Mouse (Mus musculus) neural tube, embryonic 11.5 days (tissue): ENCODE results near the gene Armc7. TPM values are rescaled to one million over a fixed set of nuclear protein-coding genes. Genes with fewer than 3 reads are reported as not detected.

Experiments used
- ATAC-seq: fragments of 200-750 bp; cut with Nextera tagmentation; 2 replicates; pipeline ENCODE4 v1.8.0; 2017; ENCODE audit warnings: moderate number of reproducible peaks, mild to moderate bottlenecking, moderate TSS enrichment, moderate library complexity; ENCODE audit not compliant: insufficient read depth, low FRiP score, low TSS enrichment
- DNase-seq: peaks from one replicate; pipeline ENCODE4 v3.0.0-alpha.2; 2015; ENCODE audit warnings: low spot score
- H3K27ac ChIP-seq: fragments of 300-500 bp; sonication (generic); 2 replicates; pipeline ENCODE4 v1.5.1; 2014; ENCODE audit warnings: low read depth, mild to moderate bottlenecking, low read length
- H3K27me3 ChIP-seq: fragments of 300-500 bp; sonication (generic); 2 replicates; pipeline ENCODE4 v1.6.1; 2014; ENCODE audit warnings: mild to moderate bottlenecking, low read length, mixed read lengths; ENCODE audit not compliant: control insufficient read depth, insufficient read depth
- H3K36me3 ChIP-seq: fragments of 300-500 bp; sonication (generic); 2 replicates; pipeline ENCODE4 v1.6.1; 2014; ENCODE audit warnings: mild to moderate bottlenecking, low read length, moderate library complexity, mixed read lengths; ENCODE audit not compliant: control insufficient read depth, insufficient read depth
- H3K4me1 ChIP-seq: fragments of 300-500 bp; sonication (generic); 2 replicates; pipeline ENCODE4 v1.6.1; 2014; ENCODE audit warnings: low read length, mixed read lengths; ENCODE audit not compliant: control insufficient read depth, insufficient read depth
- H3K4me2 ChIP-seq: fragments of 300-500 bp; sonication (generic); 2 replicates; pipeline ENCODE4 v1.6.1; 2014; ENCODE audit warnings: low read depth, mild to moderate bottlenecking, moderate library complexity
- H3K4me3 ChIP-seq: fragments of 300-500 bp; sonication (generic); 2 replicates; pipeline ENCODE4 v1.5.1; 2014; ENCODE audit warnings: low read depth, low read length
- H3K9ac ChIP-seq: fragments of 300-500 bp; sonication (generic); 2 replicates; pipeline ENCODE4 v1.6.1; 2014; ENCODE audit warnings: mild to moderate bottlenecking, low read length
- H3K9me3 ChIP-seq: fragments of 300-500 bp; sonication (generic); 2 replicates; pipeline ENCODE4 v1.6.1; 2016; ENCODE audit warnings: low read length; ENCODE audit not compliant: control insufficient read depth
- WGBS: fragments of 180-500 bp; shearing (Covaris S2); extraction: QIAGEN DNeasy Blood & Tissue Kit; methylation state at CpG from one replicate; pipeline ENCODE4 v1.1.7; 2014; 5-methylcytosine and 5-hydroxymethylcytosine counted together
- microRNA-seq: library from miRNA; unstranded; fragments of <30 nt; microRNA quantifications from one replicate; pipeline ENCODE4, GENCODE M21; 2016
- polyA plus RNA-seq: library from polyadenylated mRNA; unstranded; fragments of >200 nt; fragmentation: Nextera tagmentation; extraction: Ambion mirVana; gene quantifications from 2 replicates; pipeline ENCODE4 v1.2.1, GENCODE M21; 2014

The Armc7 gene
- polyA plus RNA-seq, 1 experiment from 2014 or later, result 8.3 TPM

DNA sequence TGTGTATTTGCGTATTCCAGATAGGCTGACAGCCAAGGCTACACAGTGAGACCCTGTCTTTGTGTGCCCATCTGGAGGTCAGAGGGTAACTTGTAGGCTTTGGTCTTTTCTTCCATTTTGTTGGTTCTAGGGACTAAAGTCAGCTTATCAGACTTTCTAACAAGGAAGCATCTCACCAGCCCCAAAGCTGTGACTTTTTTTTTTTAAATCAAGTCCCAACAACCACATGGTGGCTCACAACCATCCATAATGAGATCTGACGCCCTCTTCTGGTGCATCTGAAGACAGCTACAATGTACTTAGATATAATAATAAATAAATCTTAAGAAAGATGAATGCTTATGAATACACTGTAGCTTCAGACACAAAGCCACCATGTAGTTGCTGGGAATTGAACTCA is 62.6 kb downstream of the Armc7 start:
- Histone ChIP-seq H3K4me2 (no peak overlapping the region), H3K9ac (no peak overlapping the region), H3K4me3 (no peak overlapping the region), H3K27ac (no peak overlapping the region), H3K4me1 (peaks cover 12% of the 10 kb centered on the region; the same call in 1 of the 2 replicates), H3K27me3 (no peaks in the 10 kb centered on the region), H3K36me3 (peaks cover 3% of the 10 kb centered on the region; the same call in 1 of the 2 replicates), H3K9me3 (no peaks in the 10 kb centered on the region)
- ATAC-seq (no peak), DNase-seq (no peak)
- 70% methylated on average over 2 of the region's 2 CpGs for WGBS

Small RNA genes lying within 50 kb of the gene (microRNA-seq; reads per million reads assigned to microRNA genes)
- gene Mir3968, result not detected

Other genes starting within 250 kb of the Armc7 start
- 0.57 and 0.85 TPM in 2 replicates for gene Grin2c, start 208.4 kb upstream of the Armc7 start, polyA plus RNA-seq
- gene Fdxr, start 198.6 kb upstream of the Armc7 start, polyA plus RNA-seq, result 14.0 and 15.1 TPM in 2 replicates
- gene Fads6, start 178.0 kb upstream of the Armc7 start, polyA plus RNA-seq, result 0.18 and 0.24 TPM in 2 replicates
- gene Otop2, start 168.5 kb upstream of the Armc7 start, polyA plus RNA-seq, result not detected in 2 replicates
- 0.12 TPM in 1 of 2 replicates, not detected in the other for gene Ush1g, start 153.6 kb upstream of the Armc7 start, polyA plus RNA-seq
- 0.35 and 0.37 TPM in 2 replicates for gene Otop3, start 140.9 kb upstream of the Armc7 start, polyA plus RNA-seq
- 13.1 and 16.1 TPM in 2 replicates for gene Hid1, start 107.9 kb upstream of the Armc7 start, polyA plus RNA-seq
- gene Cdr2l, start 93.8 kb upstream of the Armc7 start, polyA plus RNA-seq, result 18.1 and 18.5 TPM in 2 replicates
- 221 and 230 TPM in 2 replicates for gene Mrpl58, start 71.9 kb upstream of the Armc7 start, polyA plus RNA-seq
- 866 and 868 TPM in 2 replicates for gene Atp5h, start 55.7 kb upstream of the Armc7 start, polyA plus RNA-seq
- gene Kctd2, start 55.5 kb upstream of the Armc7 start, polyA plus RNA-seq, result 22.0 and 25.7 TPM in 2 replicates
- 0.12 TPM in 1 of 2 replicates, not detected in the other for gene Trim80, start 35.1 kb upstream of the Armc7 start, polyA plus RNA-seq
- 0.11 and 0.22 TPM in 2 replicates for gene Slc16a5, start 13.2 kb upstream of the Armc7 start, polyA plus RNA-seq
- 76.0 and 77.0 TPM in 2 replicates for gene Nt5c, start 16.2 kb downstream of the Armc7 start, polyA plus RNA-seq
- 870 and 877 TPM in 2 replicates for gene Jpt1, start 38.7 kb downstream of the Armc7 start, polyA plus RNA-seq
- gene Sumo2, start 60.6 kb downstream of the Armc7 start, polyA plus RNA-seq, result 1,294 and 1,337 TPM in 2 replicates
- 174 and 187 TPM in 2 replicates for gene Nup85, start 88.8 kb downstream of the Armc7 start, polyA plus RNA-seq
- 95.5 and 97.9 TPM in 2 replicates for gene Mrps7, start 128.3 kb downstream of the Armc7 start, polyA plus RNA-seq
- gene Gga3, start 128.4 kb downstream of the Armc7 start, polyA plus RNA-seq, result 31.4 and 31.7 TPM in 2 replicates
- 17.1 and 17.7 TPM in 2 replicates for gene Mif4gd, start 137.3 kb downstream of the Armc7 start, polyA plus RNA-seq
- 23.0 and 25.4 TPM in 2 replicates for gene Slc25a19, start 152.6 kb downstream of the Armc7 start, polyA plus RNA-seq
- gene Grb2, start 232.9 kb downstream of the Armc7 start, polyA plus RNA-seq, result 86.7 and 89.8 TPM in 2 replicates